Mouse (Mus musculus): ENCODE data around the gene Itgb1bp1. TPM values are rescaled to one million over a fixed set of nuclear protein-coding genes. Genes with fewer than 3 reads are reported as not detected.

Gene Itgb1bp1
- total RNA-seq, 1 experiment: 24.3 TPM

DNA sequence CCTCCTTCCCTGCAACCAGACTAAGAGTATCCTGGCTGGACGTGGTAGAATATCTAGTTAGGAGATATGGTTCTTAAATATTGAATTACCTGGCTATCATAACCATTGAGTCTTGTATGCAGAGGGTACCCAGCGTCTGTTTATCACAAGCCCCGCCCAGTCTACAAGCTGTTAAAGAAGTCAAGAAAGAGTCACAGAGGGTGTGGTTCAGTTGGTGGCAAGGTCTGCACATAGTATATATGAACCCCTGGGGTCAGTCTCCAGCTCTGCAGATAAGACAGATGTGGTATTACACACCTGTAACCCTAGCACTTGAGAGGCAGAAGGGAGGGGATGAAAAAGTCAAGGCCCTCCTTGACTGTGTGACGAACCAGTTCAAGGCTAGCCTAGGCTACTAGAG, 80.3 kb downstream of the Itgb1bp1 start:
- in situ Hi-C loops (cut with MboI; ENCODE audit: low sequenced_read_pairs in 2 of 2, unreplicated experiment in 2 of 2): no loop called here
- H3K4me1 ChIP-seq (ENCODE audit: control insufficient read depth in 2 of 2, insufficient read depth in 2 of 2, low read length in 2 of 2, poor library complexity in 1 of 2): peaks cover 1 to 5% of the 10 kb centered on the region in 2 experiments; a peak in 2 of 4 replicates
- no peaks in the 10 kb centered on the region for H3K9me3 ChIP-seq (ENCODE audit: control insufficient read depth, insufficient read depth, low read depth, low read length)
- H3K9ac ChIP-seq (ENCODE audit: insufficient read depth, low read depth, low read length, poor library complexity, severe bottlenecking): no peak overlapping the region
- H3K27ac ChIP-seq (ENCODE audit: insufficient read depth, low read depth, low read length, poor library complexity, severe bottlenecking): no peak overlapping the region
- TF ChIP-seq MAFK (IDR thresholded peaks at IDR 0.05; ENCODE audit: insufficient read depth, low read depth, low read length) (no peak), HCFC1 (IDR thresholded peaks at IDR 0.05; ENCODE audit: borderline replicate concordance, insufficient read depth, low read length) (no peak), ZC3H11A (IDR thresholded peaks at IDR 0.05; ENCODE audit: borderline replicate concordance, low read depth, low read length) (no peak)
- H3K4me3 ChIP-seq (ENCODE audit: insufficient read depth in 1 of 2, low read depth in 1 of 2, low read length in 2 of 2, poor library complexity in 1 of 2, severe bottlenecking in 1 of 2): no peak overlapping the region
- DNase-seq (ENCODE audit: low read depth, low spot score): no peak
- H3K36me3 ChIP-seq (ENCODE audit: control insufficient read depth, insufficient read depth, low read length, poor library complexity, severe bottlenecking): peaks cover 2% of the 10 kb centered on the region; the same call in 1 of the 2 replicates

DNA sequence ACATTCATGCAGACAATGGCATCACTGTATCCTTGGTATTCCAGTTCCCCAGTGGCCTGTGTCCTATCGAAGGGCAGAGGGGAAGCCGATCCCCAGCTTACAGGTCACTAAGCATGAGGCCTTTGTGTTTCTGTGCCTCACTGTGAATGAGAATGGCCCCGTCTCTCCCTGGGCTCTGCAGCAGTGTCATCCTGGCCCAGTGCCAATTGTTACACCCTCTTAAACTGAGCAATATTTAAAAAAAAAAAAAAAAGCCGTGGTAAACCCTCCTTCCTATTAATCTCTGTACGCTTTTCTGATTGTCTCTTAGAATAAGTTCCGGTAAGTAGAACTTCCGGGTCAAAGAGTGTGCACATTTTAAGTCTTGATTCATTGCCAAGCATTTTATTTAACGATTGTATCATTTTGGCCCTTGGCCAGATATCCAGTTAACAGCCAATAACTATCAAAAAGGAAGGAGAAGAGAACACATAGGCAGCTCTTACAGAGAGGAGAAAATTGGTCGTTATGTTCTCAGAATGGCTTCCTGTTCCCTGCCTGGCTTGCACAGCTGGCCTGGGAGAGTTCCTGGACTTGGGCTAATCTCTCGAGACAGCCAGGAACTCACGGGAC, 81.3 kb downstream of the Itgb1bp1 start:
- H3K9ac ChIP-seq (ENCODE audit: insufficient read depth, low read depth, low read length, poor library complexity, severe bottlenecking): no peak overlapping the region
- no peak overlapping the region for H3K27ac ChIP-seq (ENCODE audit: insufficient read depth, low read depth, low read length, poor library complexity, severe bottlenecking)
- no peaks in the 10 kb centered on the region for H3K9me3 ChIP-seq (ENCODE audit: control insufficient read depth, insufficient read depth, low read depth, low read length)
- H3K4me1 ChIP-seq (ENCODE audit: control insufficient read depth in 2 of 2, insufficient read depth in 2 of 2, low read length in 2 of 2, poor library complexity in 1 of 2): peaks cover 1 to 5% of the 10 kb centered on the region in 2 experiments; a peak in 2 of 4 replicates
- TF ChIP-seq ZC3H11A (IDR thresholded peaks at IDR 0.05; ENCODE audit: borderline replicate concordance, low read depth, low read length): no peak
- TF ChIP-seq ZNF384 (IDR thresholded peaks at IDR 0.05; ENCODE audit: low read depth, low read length): peak; percentile 29; the same call in 1 of the 2 replicates
- in situ Hi-C loops (cut with MboI; ENCODE audit: low sequenced_read_pairs in 2 of 2, unreplicated experiment in 2 of 2): no loop called here
- no peak for DNase-seq (ENCODE audit: low read depth, low spot score)
- H3K36me3 ChIP-seq (ENCODE audit: control insufficient read depth, insufficient read depth, low read length, poor library complexity, severe bottlenecking): peaks cover 2% of the 10 kb centered on the region; the same call in 1 of the 2 replicates
- no peak overlapping the region for H3K4me3 ChIP-seq (ENCODE audit: insufficient read depth in 1 of 2, low read depth in 1 of 2, low read length in 2 of 2, poor library complexity in 1 of 2, severe bottlenecking in 1 of 2)

GRCm38 (mm10) chr12:21201485-21202269, 84.4 kb downstream of the Itgb1bp1 start:
- no peak overlapping the region for H3K9ac ChIP-seq (ENCODE audit: insufficient read depth, low read depth, low read length, poor library complexity, severe bottlenecking)
- H3K4me1 ChIP-seq (ENCODE audit: control insufficient read depth in 2 of 2, insufficient read depth in 2 of 2, low read length in 2 of 2, poor library complexity in 1 of 2): peaks cover 1 to 5% of the 10 kb centered on the region in 2 experiments; a peak in 2 of 4 replicates
- H3K36me3 ChIP-seq (ENCODE audit: control insufficient read depth, insufficient read depth, low read length, poor library complexity, severe bottlenecking): peaks cover 2% of the 10 kb centered on the region; the same call in 1 of the 2 replicates
- no peak overlapping the region for H3K27ac ChIP-seq (ENCODE audit: insufficient read depth, low read depth, low read length, poor library complexity, severe bottlenecking)
- H3K4me3 ChIP-seq (ENCODE audit: insufficient read depth in 1 of 2, low read depth in 1 of 2, low read length in 2 of 2, poor library complexity in 1 of 2, severe bottlenecking in 1 of 2): no peak overlapping the region
- no peak for TF ChIP-seq ZNF384 (IDR thresholded peaks at IDR 0.05; ENCODE audit: low read depth, low read length)
- no peak for TF ChIP-seq CHD2 (IDR thresholded peaks at IDR 0.05; ENCODE audit: low read depth, low read length)
- no peak for TF ChIP-seq HCFC1 (IDR thresholded peaks at IDR 0.05; ENCODE audit: borderline replicate concordance, insufficient read depth, low read length)
- no peak for TF ChIP-seq MAFK (IDR thresholded peaks at IDR 0.05; ENCODE audit: insufficient read depth, low read depth, low read length)
- no peak for TF ChIP-seq ZC3H11A (IDR thresholded peaks at IDR 0.05; ENCODE audit: borderline replicate concordance, low read depth, low read length)
- no peak for DNase-seq (ENCODE audit: low read depth, low spot score)
- in situ Hi-C loops (cut with MboI; ENCODE audit: low sequenced_read_pairs in 2 of 2, unreplicated experiment in 2 of 2): no loop called here
- no peaks in the 10 kb centered on the region for H3K9me3 ChIP-seq (ENCODE audit: control insufficient read depth, insufficient read depth, low read depth, low read length)

DNA sequence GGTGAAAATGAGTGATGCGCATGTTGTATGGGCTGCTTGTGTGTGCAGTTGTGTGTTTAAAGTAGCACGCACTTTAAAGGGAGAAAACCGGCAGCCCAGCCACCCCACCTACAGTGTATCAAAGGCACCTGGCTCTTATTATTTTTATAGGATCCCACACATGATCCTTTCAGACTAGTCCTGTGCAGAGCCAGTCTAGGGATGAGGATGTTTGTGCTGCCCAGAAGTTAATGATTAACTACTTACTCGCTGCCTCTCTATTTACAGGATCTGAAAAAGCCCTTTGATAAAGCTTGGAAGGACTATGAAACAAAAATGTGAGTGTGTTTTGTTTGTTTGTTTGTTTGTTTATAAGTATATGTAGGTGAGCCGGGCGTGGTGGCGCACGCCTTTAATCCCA, 85.5 kb downstream of the Itgb1bp1 start:
- peaks cover 1 to 5% of the 10 kb centered on the region in 2 experiments; a peak in 2 of 4 replicates for H3K4me1 ChIP-seq (ENCODE audit: control insufficient read depth in 2 of 2, insufficient read depth in 2 of 2, low read length in 2 of 2, poor library complexity in 1 of 2)
- peaks cover 2% of the 10 kb centered on the region; the same call in 1 of the 2 replicates for H3K36me3 ChIP-seq (ENCODE audit: control insufficient read depth, insufficient read depth, low read length, poor library complexity, severe bottlenecking)
- in situ Hi-C loops (cut with MboI; ENCODE audit: low sequenced_read_pairs in 2 of 2, unreplicated experiment in 2 of 2): no loop called here
- no peak overlapping the region for H3K9ac ChIP-seq (ENCODE audit: insufficient read depth, low read depth, low read length, poor library complexity, severe bottlenecking)
- no peak overlapping the region for H3K4me3 ChIP-seq (ENCODE audit: insufficient read depth in 1 of 2, low read depth in 1 of 2, low read length in 2 of 2, poor library complexity in 1 of 2, severe bottlenecking in 1 of 2)
- DNase-seq (ENCODE audit: low read depth, low spot score): no peak
- H3K9me3 ChIP-seq (ENCODE audit: control insufficient read depth, insufficient read depth, low read depth, low read length): no peaks in the 10 kb centered on the region
- TF ChIP-seq ZNF384 (IDR thresholded peaks at IDR 0.05; ENCODE audit: low read depth, low read length) (no peak), CHD2 (IDR thresholded peaks at IDR 0.05; ENCODE audit: low read depth, low read length) (no peak), HCFC1 (IDR thresholded peaks at IDR 0.05; ENCODE audit: borderline replicate concordance, insufficient read depth, low read length) (no peak)
- H3K27ac ChIP-seq (ENCODE audit: insufficient read depth, low read depth, low read length, poor library complexity, severe bottlenecking): no peak overlapping the region
